Mouse (Mus musculus): ENCODE measurements around the gene Tmem199.

GRCm38 (mm10) chr11:78557241-78557640 is 45.3 kb upstream of the Tmem199 start:
- TF ChIP-seq CTCF (IDR thresholded peaks at IDR 0.05; ENCODE audit: insufficient read depth, low read depth, low read length) (no peak), POLR2A (IDR thresholded peaks at IDR 0.05; ENCODE audit: insufficient read depth, low read depth, low read length) (no peak)
